Mouse (Mus musculus): ENCODE measurements at regions not wholly inside any gene's neighbourhood (a gene's known extent, or its start where the extent isn't known, plus 50 kb on each side); places are given as distances from the start of the nearest gene placed in this dataset.
"Not testable (repeated sequence)": the region's sequence is repeated elsewhere in the genome, so short reads cannot be mapped to it uniquely, and the experiment has no call there.

DNA sequence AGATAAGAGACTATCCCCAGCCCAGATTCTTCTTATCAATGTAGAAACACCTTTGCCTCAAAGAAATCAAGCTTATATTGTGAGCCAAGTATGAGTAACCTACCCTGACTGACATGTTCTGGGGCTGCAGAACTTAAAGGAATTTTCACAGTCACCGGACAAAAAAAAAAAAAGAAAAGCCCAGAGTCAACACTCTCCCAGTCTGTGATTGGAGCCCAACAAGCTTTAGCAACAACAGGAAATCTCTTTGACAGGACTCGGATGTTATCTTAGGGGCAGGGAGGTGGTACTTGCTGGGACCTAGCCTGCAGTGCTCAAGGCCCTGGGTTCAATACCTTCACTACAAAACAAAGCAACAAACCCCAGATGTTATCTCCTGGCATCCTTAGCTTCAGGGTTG lies 114.2 kb downstream of the Nectin1 start:
- DNase-seq (ENCODE audit: low spot score in 2 of 2): no peak

DNA sequence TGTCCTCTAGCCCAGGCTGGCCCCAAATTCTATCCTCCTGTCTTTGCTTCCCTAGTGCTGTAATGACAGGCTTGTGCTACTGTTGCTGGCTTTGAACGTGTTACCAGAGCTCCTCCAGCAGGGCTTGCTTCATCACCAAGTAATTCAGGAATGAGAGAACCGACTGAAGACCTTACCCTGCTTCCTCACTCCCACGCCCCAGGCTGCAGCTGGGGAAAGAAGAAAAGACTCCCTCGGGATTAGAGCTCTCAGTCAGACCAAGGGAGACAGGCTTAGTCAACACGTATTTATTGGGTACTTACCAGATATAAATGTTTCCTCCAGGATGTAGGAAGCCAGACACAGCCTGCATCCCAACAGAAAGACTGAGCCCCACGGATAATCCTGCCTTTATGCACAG lies 115.0 kb downstream of the Nectin1 start:
- no peak for DNase-seq (ENCODE audit: low spot score in 2 of 2)

DNA sequence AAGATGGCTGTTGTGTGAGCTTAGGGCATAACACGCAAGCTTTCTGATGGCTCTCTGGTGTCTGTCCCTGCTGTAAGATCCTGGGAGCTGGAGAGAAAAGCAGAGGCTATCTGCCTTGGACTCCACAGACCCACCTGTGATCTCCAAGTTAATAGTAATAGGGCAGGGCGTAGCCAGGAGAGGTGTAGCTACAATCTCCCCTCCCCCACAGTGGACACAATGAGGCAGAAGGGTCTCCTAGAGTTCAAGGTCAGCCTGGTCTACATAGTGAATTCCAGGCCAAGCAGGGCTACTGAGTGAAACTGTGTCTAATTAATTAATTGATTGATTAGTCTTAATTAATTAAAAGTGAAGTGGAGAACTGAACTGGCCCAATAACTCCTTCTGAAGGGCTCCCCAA lies 116.5 kb downstream of the Nectin1 start:
- no peak for DNase-seq (ENCODE audit: low spot score in 2 of 2)

DNA sequence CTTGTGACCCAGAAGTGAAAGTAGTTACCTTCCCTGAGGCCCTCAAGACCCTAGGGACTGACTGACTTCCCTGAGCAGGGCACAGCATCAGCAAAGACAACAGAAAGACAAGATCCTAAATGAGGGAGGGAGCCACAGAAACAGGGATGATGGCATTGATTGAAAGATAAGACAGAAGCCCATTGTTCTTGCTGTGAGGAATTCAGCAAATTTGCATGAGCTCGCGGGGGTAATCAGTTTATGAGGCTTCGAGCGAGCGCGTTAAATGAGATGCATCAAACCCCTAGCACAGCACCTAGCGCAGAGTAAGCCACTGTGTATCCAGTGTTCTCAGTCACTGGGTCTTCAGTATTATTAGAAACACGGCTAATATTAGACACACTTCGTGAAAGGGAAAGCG lies 117.6 kb downstream of the Nectin1 start:
- DNase-seq (ENCODE audit: low spot score in 2 of 2): no peak

DNA sequence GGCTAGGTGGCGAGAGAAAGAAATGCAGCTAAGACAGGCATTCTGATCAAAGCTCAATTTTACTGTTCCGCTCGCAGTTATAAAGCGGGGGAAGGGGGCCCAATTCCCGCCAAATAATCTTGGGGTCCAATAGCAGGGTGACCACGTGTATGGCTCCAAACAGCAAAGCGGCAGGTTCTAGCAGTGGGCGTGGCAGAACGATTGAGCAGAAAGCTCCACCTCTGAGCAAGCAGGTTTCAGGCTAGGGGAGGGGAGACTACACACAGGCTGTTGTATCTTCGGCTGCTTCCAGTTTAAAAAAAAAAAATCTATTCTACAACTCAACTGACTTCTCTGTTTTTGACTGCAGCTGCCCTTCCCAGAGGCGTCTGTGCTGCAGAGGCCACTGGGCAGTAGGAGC lies 118.2 kb downstream of the Nectin1 start:
- DNase-seq (ENCODE audit: low spot score in 2 of 2): not testable (repeated sequence)

DNA sequence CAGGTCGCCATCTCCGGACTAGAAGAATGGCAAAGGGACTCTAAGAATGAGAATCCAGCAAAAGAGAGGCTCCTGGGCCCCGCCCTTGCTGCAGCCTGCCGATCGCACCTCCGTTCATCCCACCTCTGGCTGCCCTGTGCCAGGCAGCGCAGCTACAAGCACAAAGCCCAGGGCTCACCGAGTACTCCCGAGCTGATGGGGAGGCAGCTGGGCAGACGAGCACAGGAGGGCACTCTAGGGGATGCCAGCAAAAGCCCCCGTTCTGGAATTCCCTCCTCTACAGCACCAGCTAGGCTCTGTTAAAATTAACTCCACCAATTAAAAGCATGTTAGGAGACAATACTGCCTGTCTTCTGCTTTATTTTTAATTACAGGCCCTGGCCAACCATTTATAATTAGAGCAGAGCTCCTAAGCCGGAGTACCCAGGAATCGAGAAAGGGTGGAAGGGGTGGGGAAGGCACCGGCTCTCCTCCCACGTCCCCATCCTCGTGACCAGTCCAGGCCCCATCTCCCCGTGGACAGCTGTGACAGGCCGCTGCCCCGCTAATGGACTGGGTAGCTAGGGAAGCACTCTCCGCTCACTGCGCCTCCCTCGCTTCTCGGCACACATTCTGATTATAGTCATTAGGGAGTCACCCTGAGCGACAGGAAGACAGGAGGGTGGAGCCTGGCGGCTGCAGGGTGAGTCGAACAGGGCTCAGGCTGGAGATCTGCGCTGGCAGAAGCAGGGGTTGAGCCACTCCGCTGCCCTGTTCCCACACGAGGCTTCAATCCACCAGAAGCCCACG lies 120.0 kb downstream of the Nectin1 start:
- peak in 1 of 2 experiments; percentile 17 for DNase-seq (ENCODE audit: low spot score in 2 of 2)

DNA sequence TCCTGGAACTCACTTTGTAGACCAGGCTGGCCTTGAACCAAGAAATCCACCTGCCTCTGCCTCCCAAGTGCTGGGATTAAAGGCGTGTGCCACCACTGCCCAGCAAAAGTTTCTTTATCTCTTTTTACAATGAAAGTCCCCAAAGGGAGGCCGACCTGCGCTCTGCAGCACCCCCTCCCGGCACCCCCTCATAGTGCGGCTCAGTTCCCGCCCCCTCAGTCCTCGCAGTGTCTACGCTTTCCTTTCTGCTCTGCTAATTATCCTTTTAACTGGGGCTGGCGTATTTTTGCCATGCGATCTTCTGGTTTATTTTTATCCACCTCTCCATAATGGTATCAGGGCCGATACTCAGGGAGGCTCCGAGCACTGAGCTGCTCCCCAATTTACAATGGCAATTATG lies 123.0 kb downstream of the Nectin1 start:
- DNase-seq (ENCODE audit: low spot score in 2 of 2): no peak

DNA sequence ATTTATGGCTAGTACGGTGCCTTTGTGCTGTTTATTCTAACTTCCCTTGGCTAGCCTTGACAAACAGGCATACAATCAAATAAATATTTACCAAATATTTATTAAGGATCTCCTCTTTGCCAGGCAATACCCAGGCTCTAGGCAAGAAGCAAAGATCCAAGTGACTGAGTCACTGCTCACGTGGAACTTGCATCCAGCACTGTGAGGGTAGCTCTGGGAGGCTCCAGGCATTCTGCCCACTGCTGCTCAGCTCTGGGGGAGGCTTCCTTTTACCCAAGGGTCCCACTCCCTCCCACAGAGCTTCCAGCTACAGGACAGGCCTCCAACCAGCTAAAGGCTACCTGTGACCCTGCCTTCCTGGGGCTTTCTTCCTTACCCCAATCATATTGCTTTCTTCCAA lies 130.1 kb downstream of the Nectin1 start:
- DNase-seq (ENCODE audit: low spot score in 2 of 2): no peak

DNA sequence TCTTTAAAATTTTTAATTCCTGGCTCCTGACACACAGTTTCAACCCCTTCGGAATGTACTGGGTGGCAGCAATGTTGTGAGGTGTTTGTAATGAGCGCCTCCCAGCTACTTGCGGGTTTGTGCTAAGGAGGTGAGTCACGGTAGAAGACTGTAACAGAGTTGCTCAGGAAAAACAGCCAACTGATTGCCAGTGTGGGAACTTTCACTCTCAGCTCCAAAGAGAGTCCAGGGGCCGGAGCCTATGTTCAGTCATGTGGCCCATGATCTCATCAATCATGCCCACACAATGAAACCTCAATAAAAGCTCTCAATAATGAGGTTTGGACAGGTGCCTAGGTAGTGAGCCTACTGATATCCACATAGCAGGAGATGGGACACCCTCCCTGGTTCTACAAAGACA lies 130.5 kb downstream of the Nectin1 start:
- DNase-seq (ENCODE audit: low spot score in 2 of 2): no peak

DNA sequence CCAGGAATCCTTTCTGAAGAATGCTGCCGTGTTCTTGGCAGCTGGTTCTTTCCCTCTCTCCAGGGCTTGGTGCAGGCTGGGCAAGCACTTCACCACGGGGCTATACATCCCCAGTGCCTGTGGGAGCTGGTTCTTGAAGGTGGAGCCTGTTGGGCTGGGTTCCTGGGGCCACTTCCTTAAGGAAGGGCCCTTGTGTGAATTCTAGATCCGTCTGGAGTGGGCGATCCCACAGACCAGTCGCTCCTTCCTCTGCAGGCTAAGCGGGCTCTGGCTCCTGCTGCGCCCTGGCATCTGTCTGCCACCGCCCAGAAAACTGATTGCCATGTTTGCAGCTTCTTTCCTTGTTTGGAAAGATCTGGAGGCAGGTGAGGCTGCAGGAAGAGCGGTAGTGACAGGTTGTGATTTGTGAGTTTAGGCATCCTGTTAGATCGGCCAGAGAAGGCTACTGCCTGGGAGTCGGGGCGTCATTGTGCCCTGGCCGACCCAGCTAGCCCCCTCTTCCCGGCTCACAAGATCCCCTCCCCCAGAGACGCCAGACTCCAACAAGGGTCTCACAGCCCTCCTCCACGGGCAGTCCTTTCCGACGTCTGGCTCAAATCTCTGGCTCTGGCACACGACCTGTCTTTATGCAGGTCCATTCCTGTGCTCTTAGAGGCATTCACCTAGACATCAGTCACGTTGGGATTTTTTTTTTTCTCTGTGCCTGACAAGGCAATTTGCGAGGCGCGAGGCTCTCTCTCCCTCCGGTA lies 135.6 kb downstream of the Nectin1 start:
- DNase-seq (ENCODE audit: low spot score in 2 of 2): no peak

DNA sequence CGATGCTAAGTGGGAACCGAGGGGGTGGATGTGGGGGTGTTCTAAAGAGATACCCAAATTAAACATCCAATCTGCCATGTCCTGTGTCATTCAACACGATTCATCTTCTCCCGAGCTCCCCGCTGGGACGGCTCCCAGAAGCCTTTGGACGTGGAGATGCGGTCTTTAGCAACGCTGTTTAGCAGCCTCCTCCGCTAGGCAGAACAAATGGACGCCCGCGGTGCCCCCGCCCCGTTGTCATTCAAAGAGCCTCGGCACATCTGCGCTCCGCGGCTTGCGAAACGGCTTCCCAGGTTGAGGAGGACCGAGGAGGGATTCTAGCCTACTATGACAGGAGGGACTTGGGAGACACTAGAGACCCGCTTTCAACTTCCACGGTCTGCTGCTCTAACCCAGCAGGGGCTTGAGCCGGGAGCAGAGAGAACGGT lies 136.2 kb downstream of the Nectin1 start:
- DNase-seq (ENCODE audit: low spot score in 2 of 2): peak; percentile 84 to 89

DNA sequence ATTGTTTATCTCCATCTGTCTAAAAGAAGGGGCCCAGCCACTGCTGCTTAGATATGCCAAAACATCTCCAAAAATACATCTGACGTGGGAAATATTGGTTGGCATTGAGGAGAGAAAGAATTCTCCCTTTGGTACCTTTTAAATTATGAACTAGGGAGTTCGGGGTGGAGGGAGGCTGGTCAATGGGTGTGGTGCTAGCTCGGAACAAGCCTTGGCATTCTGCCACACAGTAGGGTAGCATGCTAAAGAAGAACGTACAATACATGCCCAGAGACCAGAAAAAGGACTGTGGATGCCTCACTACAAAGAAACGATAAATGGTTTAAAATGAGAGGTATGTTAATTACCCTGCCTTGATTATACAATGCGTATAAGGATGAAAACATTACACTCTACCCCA lies 149.3 kb downstream of the Nectin1 start:
- no peak for DNase-seq (ENCODE audit: low spot score in 2 of 2)

DNA sequence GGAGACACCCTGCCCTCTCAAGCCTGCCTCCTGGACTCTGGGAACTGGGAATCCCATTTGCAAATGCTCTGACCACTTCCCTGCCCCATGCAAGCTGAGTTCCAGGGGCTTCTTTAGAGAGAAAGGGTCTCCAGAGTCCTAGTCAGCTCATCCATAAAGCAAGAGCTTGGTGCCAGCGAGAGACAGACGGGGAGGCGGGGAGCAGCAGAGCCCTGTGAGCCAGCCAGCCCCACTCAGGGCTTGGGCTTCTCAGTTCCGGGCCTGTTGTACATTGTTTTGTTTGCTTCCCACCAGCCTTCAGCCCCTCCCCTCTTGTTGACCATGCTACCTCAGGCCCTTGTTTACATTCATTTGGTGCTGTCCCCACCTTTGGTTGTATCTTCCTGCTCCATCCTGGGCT lies 143.9 kb upstream of the Thy1 start:
- no peak for DNase-seq (ENCODE audit: low spot score in 2 of 2)

DNA sequence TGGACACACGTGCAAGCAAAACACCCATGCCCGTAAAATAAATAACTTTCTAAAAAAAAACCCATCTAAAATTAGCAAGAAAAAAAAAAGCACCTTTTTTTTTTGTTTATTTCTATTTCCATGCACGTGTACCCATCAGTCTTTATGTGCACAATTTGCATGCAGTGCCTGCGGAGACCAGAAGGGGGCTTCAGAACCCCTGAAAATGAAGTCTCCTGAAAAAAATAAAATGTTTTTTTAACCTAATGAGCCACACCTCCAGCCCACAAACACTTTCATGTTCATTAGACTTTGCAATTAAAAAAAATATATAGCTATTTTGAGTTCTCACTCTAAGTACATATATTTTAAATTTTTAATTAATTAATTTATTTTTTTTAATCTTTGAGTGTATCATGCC lies 134.9 kb upstream of the Thy1 start:
- DNase-seq (ENCODE audit: low spot score in 2 of 2): no peak

DNA sequence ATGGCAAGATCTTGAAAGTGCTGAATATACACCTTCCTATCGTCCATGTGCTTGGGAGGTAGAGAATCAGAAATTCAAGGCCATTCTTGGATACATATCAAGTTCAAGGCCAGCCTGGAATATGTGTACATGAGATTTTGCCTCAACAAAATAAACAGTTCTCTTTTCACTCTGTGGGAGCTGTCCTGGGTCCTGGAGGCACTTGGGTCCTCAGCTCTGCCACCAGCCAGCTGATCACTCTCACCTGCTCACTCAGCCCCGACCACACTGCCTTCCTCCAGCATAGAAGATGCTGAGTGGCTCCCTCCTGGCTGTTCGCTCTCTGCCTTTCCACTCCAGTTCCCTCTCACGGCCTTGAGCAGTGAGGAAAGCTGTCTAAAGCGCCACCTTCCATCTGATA lies 128.2 kb upstream of the Thy1 start:
- DNase-seq (ENCODE audit: low spot score in 2 of 2): no peak

DNA sequence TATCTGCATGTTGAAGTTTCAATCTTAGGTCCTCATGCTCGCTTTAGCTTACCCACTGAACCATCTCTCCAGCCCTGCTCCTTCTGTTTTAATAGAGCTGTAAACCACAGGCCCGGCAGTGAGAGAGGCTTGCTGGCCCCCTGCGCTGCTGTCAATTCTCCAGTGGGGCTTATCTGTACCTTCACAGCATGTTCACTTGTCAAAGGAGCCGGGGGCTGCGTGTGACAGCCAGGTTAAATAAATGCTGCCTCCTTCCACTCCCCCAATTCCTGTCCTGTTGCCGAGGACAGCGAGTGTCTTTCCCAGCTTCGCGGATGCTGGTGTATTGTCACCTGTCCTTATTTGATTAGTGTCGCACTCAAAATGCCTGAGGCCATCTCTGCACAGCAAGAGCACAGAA lies 125.7 kb upstream of the Thy1 start:
- no peak for DNase-seq (ENCODE audit: low spot score in 2 of 2)

DNA sequence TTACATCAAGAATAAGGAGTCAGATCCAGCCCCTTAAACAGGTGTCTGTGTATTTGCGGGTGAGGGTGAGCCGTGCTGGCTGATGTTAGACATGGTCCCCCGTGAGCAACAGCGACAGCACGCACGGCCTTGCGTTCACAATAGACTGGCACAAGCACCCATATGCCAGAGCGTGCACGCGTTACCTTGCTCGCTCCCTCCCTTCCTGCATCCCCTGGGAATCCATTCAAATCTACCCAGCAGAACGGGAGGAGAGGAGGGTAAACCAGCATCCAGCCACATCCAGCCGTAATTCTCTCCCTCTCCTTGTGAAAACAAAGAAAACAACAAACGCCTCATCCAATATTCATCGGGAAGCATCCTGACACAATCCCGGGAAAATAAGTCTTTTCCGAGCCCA lies 124.2 kb upstream of the Thy1 start:
- no peak for DNase-seq (ENCODE audit: low spot score in 2 of 2)

DNA sequence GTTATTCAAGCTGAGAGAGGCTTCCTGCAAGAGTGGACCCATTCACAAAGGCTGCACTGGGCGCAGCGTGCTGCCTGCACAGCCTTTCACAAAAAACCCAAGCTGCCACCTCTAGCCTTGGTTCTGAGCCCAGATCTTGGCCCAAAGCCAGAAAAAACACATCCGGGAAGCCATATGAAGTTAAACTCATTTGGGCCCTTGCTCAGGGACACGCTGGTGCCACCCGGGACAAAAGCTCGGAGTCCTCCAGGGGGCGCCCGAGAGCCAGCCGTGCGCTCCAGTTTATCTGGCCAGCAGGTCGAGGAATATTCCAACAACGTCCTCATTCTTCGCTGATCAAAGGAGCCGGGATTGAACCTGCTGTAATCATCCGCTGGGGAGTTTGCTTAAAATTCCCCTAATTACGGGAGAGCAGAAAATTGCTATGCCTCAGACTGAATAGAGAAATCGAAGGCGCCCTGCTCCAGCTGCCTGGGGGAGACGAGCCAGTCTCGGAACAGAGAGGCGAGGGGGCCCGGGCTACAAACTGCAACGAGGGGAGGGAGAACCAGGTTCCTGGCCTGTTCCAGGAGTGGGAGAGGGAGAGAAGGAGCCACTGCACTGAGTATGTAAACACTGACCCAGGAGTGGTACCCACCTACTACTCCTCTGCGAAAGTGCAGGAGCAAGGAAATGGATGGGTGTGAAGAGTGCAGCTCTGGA lies 123.0 kb upstream of the Thy1 start:
- peak; percentile 50 to 64 for DNase-seq (ENCODE audit: low spot score in 2 of 2)

DNA sequence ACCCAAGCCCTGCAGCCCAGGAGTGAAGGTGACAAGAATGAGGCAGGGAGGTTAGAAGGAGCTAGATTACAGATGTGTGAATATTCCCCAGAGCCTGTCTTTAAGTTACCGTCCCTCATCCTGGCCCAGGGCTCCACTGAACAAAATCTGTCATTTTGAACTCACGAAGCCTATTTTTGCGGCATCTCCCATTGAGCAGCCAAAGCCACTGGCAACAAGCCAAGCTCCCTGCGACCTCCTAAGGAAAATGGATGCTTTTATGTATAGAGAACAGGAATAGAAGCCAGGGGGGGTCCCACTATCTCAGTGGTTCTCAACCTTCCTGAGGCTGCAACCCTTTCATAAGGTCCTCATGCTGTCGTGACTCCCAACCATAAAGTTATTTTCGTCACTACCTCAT lies 121.0 kb upstream of the Thy1 start:
- DNase-seq (ENCODE audit: low spot score in 2 of 2): no peak

DNA sequence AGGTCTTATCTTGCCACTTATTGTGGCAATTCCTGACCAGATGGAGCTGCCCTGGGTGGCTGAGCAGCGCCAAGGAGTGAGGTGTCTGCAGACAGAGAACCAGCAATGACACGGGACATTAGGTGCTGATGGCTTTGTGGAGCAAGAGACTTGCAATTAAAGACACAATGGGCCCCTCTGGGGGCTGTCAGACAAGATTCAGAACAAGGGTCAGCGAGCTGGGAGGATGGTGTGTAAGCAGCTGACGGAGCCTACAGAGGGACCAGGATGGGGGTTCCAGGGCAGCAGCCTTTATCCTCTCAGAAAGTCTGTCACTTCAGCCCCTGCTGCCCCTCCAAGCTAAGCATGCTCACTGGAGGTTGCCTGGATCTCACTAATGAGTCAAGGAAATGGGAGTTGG lies 120.1 kb upstream of the Thy1 start:
- DNase-seq (ENCODE audit: low spot score in 2 of 2): no peak

DNA sequence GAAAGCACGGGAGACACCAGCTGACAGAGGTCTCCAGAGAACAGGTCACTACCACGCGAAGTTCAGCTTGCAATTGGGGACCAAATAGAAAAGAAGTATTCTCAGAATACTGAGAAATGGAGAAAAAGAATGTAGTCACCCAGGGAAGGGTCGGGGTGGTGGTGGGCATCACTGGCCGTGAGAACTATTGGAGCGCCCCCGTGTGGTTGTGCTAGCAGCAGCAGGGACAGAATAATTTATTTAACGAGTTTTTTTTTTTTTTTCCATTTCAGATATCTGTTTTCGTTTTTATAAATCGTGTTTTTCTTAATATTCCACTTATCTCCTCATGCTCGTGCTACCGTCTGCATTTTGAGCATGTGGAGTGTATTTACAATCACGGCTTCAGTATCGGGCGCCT lies 118.4 kb upstream of the Thy1 start:
- DNase-seq (ENCODE audit: low spot score in 2 of 2): no peak

DNA sequence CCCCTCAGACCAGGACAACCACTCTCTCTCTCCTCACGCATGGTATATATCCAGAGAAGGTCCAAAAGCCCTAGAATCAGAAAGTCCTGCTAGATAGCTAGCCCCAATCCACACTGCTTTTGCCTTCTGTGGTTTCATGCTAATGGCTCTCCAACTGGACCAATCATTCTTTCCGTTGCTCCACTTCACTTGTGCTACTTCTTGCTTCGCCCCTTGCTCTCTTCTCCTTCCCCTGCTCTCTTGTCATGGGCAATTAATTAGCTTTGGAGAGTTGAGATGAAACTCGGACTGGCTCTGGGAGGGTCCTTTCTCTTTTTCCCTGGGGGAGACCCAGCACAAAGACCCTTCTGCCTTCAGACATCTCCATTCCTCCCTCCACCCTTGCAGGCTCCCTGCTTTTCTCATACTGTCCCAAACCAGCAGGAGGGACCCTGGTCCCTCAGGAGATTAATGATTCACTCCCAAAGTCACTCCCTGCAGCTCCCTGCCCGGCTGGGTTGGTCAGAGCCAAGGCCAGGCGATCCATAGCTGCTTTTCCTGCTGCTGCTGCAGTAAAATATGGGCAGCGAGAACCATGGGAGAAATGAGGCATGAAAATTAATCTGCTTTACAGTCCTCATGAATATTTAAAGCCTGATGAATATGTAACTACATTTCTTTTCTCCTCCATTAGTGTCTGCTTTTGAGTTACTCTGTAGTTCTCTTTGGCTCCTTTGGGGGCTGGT lies 113.7 kb upstream of the Thy1 start:
- DNase-seq (ENCODE audit: low spot score in 2 of 2): no peak
